Mouse (Mus musculus) C2C12 (cell line): ENCODE measurements around the gene Pop5. TPM values are rescaled to one million over a fixed set of nuclear protein-coding genes. Genes with fewer than 3 reads are reported as not detected.

Source experiments
- H3K27me3 ChIP-seq: one replicate; pipeline ENCODE4 v1.6.1; 2011; ENCODE audit not compliant: control insufficient read depth, insufficient read depth, insufficient read length
- H3K36me3 ChIP-seq: one replicate; pipeline ENCODE4 v1.6.1; 2011; ENCODE audit not compliant: control insufficient read depth, insufficient read depth
- H3K4me3 ChIP-seq: one replicate; pipeline ENCODE4 v1.5.1; 2011; ENCODE audit warnings: mild to moderate bottlenecking, control low read depth; ENCODE audit not compliant: poor library complexity, insufficient read depth, severe bottlenecking
- H3K79me2 ChIP-seq: one replicate; pipeline ENCODE4 v1.6.1; 2011; ENCODE audit not compliant: control insufficient read depth, insufficient read depth
- H3K79me3 ChIP-seq: one replicate; pipeline ENCODE4 v1.6.1; 2011; ENCODE audit warnings: low read depth, control low read depth
- H3ac ChIP-seq: one replicate; pipeline ENCODE3; 2011; ENCODE audit warnings: low read depth; ENCODE audit not compliant: control insufficient read depth, insufficient read length
- CEBPB ChIP-seq: IDR thresholded peaks from one replicate; pipeline ENCODE4 v1.6.1; 2011; ENCODE audit warnings: low read depth, mild to moderate bottlenecking, control low read depth, moderate library complexity
- CTCF ChIP-seq: IDR thresholded peaks from one replicate; pipeline ENCODE4 v1.5.1; 2011; ENCODE audit not compliant: control insufficient read depth, insufficient read depth, insufficient read length
- FOSL1 ChIP-seq: IDR thresholded peaks from one replicate; pipeline ENCODE4 v1.8.0; 2011; ENCODE audit warnings: mild to moderate bottlenecking, low read length; ENCODE audit not compliant: poor library complexity, insufficient read depth, severe bottlenecking
- MAX ChIP-seq: IDR thresholded peaks from one replicate; pipeline ENCODE4 v1.6.1; 2011; ENCODE audit warnings: mild to moderate bottlenecking, control low read depth
- MYOD1 ChIP-seq: IDR thresholded peaks from one replicate; pipeline ENCODE4 v1.6.1; 2011; ENCODE audit warnings: low read depth; ENCODE audit not compliant: control insufficient read depth, insufficient read length
- MYOG ChIP-seq: IDR thresholded peaks from one replicate; pipeline ENCODE4 v1.6.1; 2011; ENCODE audit not compliant: control insufficient read depth, insufficient read length; ENCODE audit errors: extremely low read depth
- USF1 ChIP-seq: IDR thresholded peaks from one replicate; pipeline ENCODE4 v1.6.1; 2011; ENCODE audit warnings: low read depth, mild to moderate bottlenecking, control low read depth, moderate library complexity
- polyA plus RNA-seq: library from polyadenylated mRNA; unstranded; fragments of >200 nt; fragmentation: generic; extraction: Trizol; gene quantifications from one replicate; pipeline ENCODE4 v1.2.1, GENCODE M21; 2012; ENCODE audit warnings: missing spikeins

Gene Pop5
- polyA plus RNA-seq, 1 experiment = 141 TPM

DNA sequence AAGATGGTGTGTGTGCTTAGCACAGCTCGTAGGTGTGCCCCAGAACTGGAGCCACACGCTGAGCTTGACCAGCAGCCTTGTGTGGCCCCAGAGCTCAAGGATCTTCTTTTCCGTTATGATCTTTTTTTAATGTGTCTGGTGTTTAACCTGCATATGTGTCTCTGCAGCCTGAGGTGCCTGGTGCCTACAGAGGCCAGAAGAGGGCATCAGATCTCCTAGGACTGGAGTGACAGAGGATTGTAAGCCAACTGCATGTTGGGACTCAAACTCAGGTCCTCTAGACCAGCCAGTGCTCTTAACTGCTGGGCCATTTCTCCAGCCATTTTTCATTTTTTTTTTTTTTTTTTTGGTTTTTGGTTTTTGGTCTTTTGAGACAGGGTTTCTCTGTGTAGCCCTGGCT, 49.1 kb downstream of the Pop5 start:
- TF ChIP-seq CEBPB (no peak), USF1 (no peak), CTCF (no peak), MYOD1 (no peak), MAX (no peak), FOSL1 (no peak), MYOG (no peak)
- Histone ChIP-seq H3K27me3 (no peaks in the 10 kb centered on the region), H3K4me3 (no peak overlapping the region), H3K79me2 (peaks cover 29% of the 10 kb centered on the region), H3K79me3 (peaks cover 9% of the 10 kb centered on the region), H3K36me3 (peaks cover 37% of the 10 kb centered on the region), H3ac (no peak overlapping the region)

DNA sequence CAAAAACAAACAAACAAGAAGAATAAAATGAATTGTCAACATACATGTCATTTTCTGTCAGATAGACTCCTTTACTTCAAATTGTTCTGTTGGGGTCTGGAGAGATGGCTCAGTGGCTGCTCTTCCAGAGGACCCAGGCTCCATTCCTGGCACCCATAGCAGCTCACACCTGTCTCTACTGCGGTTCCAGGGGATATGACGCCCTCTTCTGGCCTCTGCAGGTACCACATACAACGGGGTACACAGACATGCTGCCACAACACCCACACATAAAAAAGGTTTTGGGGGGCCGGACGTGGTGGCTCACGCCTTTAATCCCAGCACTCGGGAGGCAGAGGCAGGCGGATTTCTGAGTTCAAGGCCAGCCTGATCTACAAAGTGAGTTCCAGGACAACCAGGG, 58.5 kb downstream of the Pop5 start:
- no peaks in the 10 kb centered on the region for H3K27me3 ChIP-seq
- H3K36me3 ChIP-seq = peaks cover 79% of the 10 kb centered on the region
- TF ChIP-seq MYOG (no peak), MAX (no peak), CTCF (no peak), CEBPB (no peak), FOSL1 (no peak), USF1 (no peak)
- peaks cover 11% of the 10 kb centered on the region for H3K79me3 ChIP-seq
- no peak overlapping the region for H3K4me3 ChIP-seq
- H3ac ChIP-seq = no peak overlapping the region
- peaks cover 16% of the 10 kb centered on the region for H3K79me2 ChIP-seq

Other genes starting within 250 kb of the Pop5 start
- 24.5 TPM for gene Sppl3, start 224.7 kb upstream of the Pop5 start, polyA plus RNA-seq
- gene Gm10401, start 137.5 kb upstream of the Pop5 start, polyA plus RNA-seq = 6.5 TPM
- gene Acads, start 116.5 kb upstream of the Pop5 start, polyA plus RNA-seq = 56.9 TPM
- 39.0 TPM for gene Unc119b, start 100.9 kb upstream of the Pop5 start, polyA plus RNA-seq
- gene Mlec, start 77.7 kb upstream of the Pop5 start, polyA plus RNA-seq = 120 TPM
- gene Cabp1, start 41.5 kb upstream of the Pop5 start, polyA plus RNA-seq = 0.12 TPM
- gene Rnf10, start 37.1 kb downstream of the Pop5 start, polyA plus RNA-seq = 194 TPM
- 27.6 TPM for gene Coq5, start 43.8 kb downstream of the Pop5 start, polyA plus RNA-seq
- 690 TPM for gene Dynll1, start 65.2 kb downstream of the Pop5 start, polyA plus RNA-seq
- gene Srsf9, start 91.3 kb downstream of the Pop5 start, polyA plus RNA-seq = 113 TPM
- gene Gatc, start 105.3 kb downstream of the Pop5 start, polyA plus RNA-seq = 9.3 TPM
- gene Triap1, start 105.4 kb downstream of the Pop5 start, polyA plus RNA-seq = 36.8 TPM
- 1,861 TPM for gene Cox6a1, start 113.1 kb downstream of the Pop5 start, polyA plus RNA-seq
- gene Msi1, start 193.8 kb downstream of the Pop5 start, polyA plus RNA-seq = 0.90 TPM
- gene Pla2g1b, start 230.4 kb downstream of the Pop5 start, polyA plus RNA-seq = not detected
- gene Sirt4, start 248.9 kb downstream of the Pop5 start, polyA plus RNA-seq = 9.2 TPM